Mouse (Mus musculus) bone marrow, adult 2 months (tissue): ENCODE measurements around the gene Mrpl39. TPM values are rescaled to one million over a fixed set of nuclear protein-coding genes. Genes with fewer than 3 reads are reported as not detected.

Experiments
- H3K27ac ChIP-seq: fragments of 200-500 bp; 2 replicates; pipeline ENCODE4 v1.5.1; 2012; ENCODE audit warnings: low read depth, mild to moderate bottlenecking, control low read depth, inconsistent platforms, low read length; ENCODE audit not compliant: control insufficient read depth, poor library complexity, insufficient read depth
- H3K4me1 ChIP-seq: fragments of 200-500 bp; 2 replicates; pipeline ENCODE4 v1.6.1; 2011; ENCODE audit warnings: low read length; ENCODE audit not compliant: control insufficient read depth, insufficient read depth
- H3K4me3 ChIP-seq: fragments of 200-500 bp; replicated peaks from 2 replicates; pipeline ENCODE3; 2011; ENCODE audit warnings: mild to moderate bottlenecking, low read depth, low read length, control low read depth; ENCODE audit not compliant: control insufficient read depth
- CTCF ChIP-seq: fragments of 200-500 bp; IDR thresholded peaks from 2 replicates; pipeline ENCODE4 v1.5.1; 2011; ENCODE audit warnings: low read length, control low read depth; ENCODE audit not compliant: control insufficient read depth, insufficient read depth
- POLR2A ChIP-seq: fragments of 200-500 bp; IDR thresholded peaks from 2 replicates; pipeline ENCODE4 v1.6.1; 2011; ENCODE audit warnings: low read depth, mild to moderate bottlenecking, control low read depth, low read length, borderline replicate concordance; ENCODE audit not compliant: control insufficient read depth
- WGBS: fragments of 180-500 bp; shearing (Covaris S2); methylation state at CpG from one replicate; pipeline ENCODE4 v1.1.7; 2018; 5-methylcytosine and 5-hydroxymethylcytosine counted together
- polyA plus RNA-seq: library from polyadenylated mRNA; stranded (reverse); fragments of >200 nt; gene quantifications from 2 replicates; pipeline ENCODE4 v1.2.4, GENCODE M21; 2011; ENCODE audit warnings: low replicate concordance; ENCODE audit not compliant: missing spikeins, insufficient read depth, insufficient read length

Gene Mrpl39
- polyA plus RNA-seq, 1 experiment: 14.5 TPM

GRCm38 (mm10) chr16:84716724-84717617 lies 18.6 kb downstream of the Mrpl39 start:
- Histone ChIP-seq H3K27ac (no peak overlapping the region), H3K4me3 (no peak overlapping the region), H3K4me1 (peaks cover 2% of the 10 kb centered on the region; the same call in 1 of the 2 replicates)
- TF ChIP-seq CTCF (no peak), POLR2A (no peak)
- 82% methylated on average over 13 of the region's 13 CpGs for WGBS

- Histone ChIP-seq H3K27ac (no peak overlapping the region), H3K4me3 (no peak overlapping the region), H3K4me1 (peaks cover 2% of the 10 kb centered on the region; the same call in 1 of the 2 replicates)
- TF ChIP-seq POLR2A (no peak), CTCF (no peak)
- WGBS: 80% methylated on average over 7 of the region's 7 CpGs
Measured at GRCm38 (mm10) chr16:84716197-84716596, 19.3 kb downstream of the Mrpl39 start.

GRCm38 (mm10) chr16:84714978-84715377 lies 20.6 kb downstream of the Mrpl39 start:
- 84% methylated on average over 6 of the region's 6 CpGs for WGBS
- Histone ChIP-seq H3K4me1 (peaks cover 2% of the 10 kb centered on the region; the same call in 1 of the 2 replicates), H3K27ac (no peak overlapping the region), H3K4me3 (no peak overlapping the region)
- TF ChIP-seq CTCF: no peak
- no peak for TF ChIP-seq POLR2A

- no peak overlapping the region for H3K27ac ChIP-seq
- no peak for TF ChIP-seq POLR2A
- TF ChIP-seq CTCF: no peak
- WGBS: 12% methylated on average over 4 of the region's 4 CpGs
- H3K4me1 ChIP-seq: peaks cover 2% of the 10 kb centered on the region; the same call in 1 of the 2 replicates
- no peak overlapping the region for H3K4me3 ChIP-seq
Measured at GRCm38 (mm10) chr16:84713926-84714325, 21.6 kb downstream of the Mrpl39 start.

- H3K4me3 ChIP-seq: no peak overlapping the region
- WGBS: 23% methylated on average over 4 of the region's 4 CpGs
- TF ChIP-seq CTCF: no peak
- TF ChIP-seq POLR2A: no peak
- H3K27ac ChIP-seq: no peak overlapping the region
- peaks cover 2% of the 10 kb centered on the region; the same call in 1 of the 2 replicates for H3K4me1 ChIP-seq
Measured at GRCm38 (mm10) chr16:84713156-84713555, 22.4 kb downstream of the Mrpl39 start.

GRCm38 (mm10) chr16:84708649-84709048 lies 26.9 kb downstream of the Mrpl39 start:
- no peak overlapping the region for H3K4me3 ChIP-seq
- H3K4me1 ChIP-seq: peaks cover 2% of the 10 kb centered on the region; the same call in 1 of the 2 replicates
- 61% methylated on average over 2 of the region's 2 CpGs for WGBS
- TF ChIP-seq CTCF (no peak), POLR2A (no peak)
- no peak overlapping the region for H3K27ac ChIP-seq

- TF ChIP-seq CTCF (no peak), POLR2A (no peak)
- WGBS: 83% methylated on average over 4 of the region's 4 CpGs
- H3K4me1 ChIP-seq: peaks cover 2% of the 10 kb centered on the region; the same call in 1 of the 2 replicates
- no peak overlapping the region for H3K4me3 ChIP-seq
- H3K27ac ChIP-seq: no peak overlapping the region
Measured at GRCm38 (mm10) chr16:84707802-84708201, 27.7 kb downstream of the Mrpl39 start.

- H3K4me1 ChIP-seq: peaks cover 2% of the 10 kb centered on the region; the same call in 1 of the 2 replicates
- WGBS: 79% methylated on average over 6 of the region's 6 CpGs
- no peak overlapping the region for H3K27ac ChIP-seq
- no peak overlapping the region for H3K4me3 ChIP-seq
- no peak for TF ChIP-seq CTCF
- TF ChIP-seq POLR2A: no peak
Measured at GRCm38 (mm10) chr16:84706571-84706970, 29.0 kb downstream of the Mrpl39 start.
